In genomic region chr5:18013196-18013595, GRCm38 (mm10) we compare ENCODE assay signal across 21 mouse cellular contexts. TPM values are rescaled to one million over a fixed set of nuclear protein-coding genes. Genes with fewer than 3 reads are reported as not detected.
A peak's percentile ranks its signal among the peaks of the same experiment; 100 is the strongest.
DNase-seq lines count a peak whose midpoint lies in the region; ATAC-seq and TF ChIP-seq lines count a peak whose summit lies in the region.
"Had no signal": no experiment of that assay in that cellular context is flagged by ENCODE, and none has a peak within 500 bp of the region (broad histone marks: within the 10 kb centered on the region; RNA-seq: fewer than 3 reads in every experiment).

No protein-coding gene starts in this region.

- H3K4me2 ChIP-seq in CH12.LX (ENCODE audit: insufficient read depth, low read depth, poor library complexity, severe bottlenecking), result no peak overlapping the region
- H3K4me2 ChIP-seq: embryonic facial prominence, embryonic 15.5 days; heart, embryonic 12.5 days; hindbrain, embryonic 15.5 days had no signal

- H3K36me3 ChIP-seq in CH12.LX (replicated peaks in 1 of 2; ENCODE audit: control insufficient read depth in 1 of 2, insufficient read depth in 1 of 2, low read length in 1 of 2), result no peaks in the 10 kb centered on the region
- H3K36me3 ChIP-seq: embryonic facial prominence, embryonic 15.5 days; forebrain, embryonic 10.5 days; heart, embryonic 12.5 days; hindbrain, embryonic 15.5 days had no signal

- dilution Hi-C loops in CH12.LX (cut with MboI; ENCODE audit: extremely low pct_ligation_motif_present, extremely low pct_unique_long_range_greater_than_20kb, low sequenced_read_pairs), result no loop called here

- DNase-seq in CH12.LX (ENCODE audit: extremely low read depth), result peak; percentile 65
- peak; percentile 18 for DNase-seq in MEL-GATA-1-ER (ENCODE audit: extremely low read depth, low read depth)
- DNase-seq in right cerebral cortex, postnatal 10 days (ENCODE audit: low spot score in 2 of 2), result no peak
- DNase-seq in left cerebral cortex, postnatal 4 days, result no peak
- DNase-seq in left cerebral cortex, postnatal 10 days (ENCODE audit: extremely low spot score in 1 of 2, low spot score in 2 of 2), result no peak
- no peak for DNase-seq in adrenal gland, postnatal 14 days
- DNase-seq: adrenal gland, postnatal 10 days; B cell, adult 2 months; cerebellum, adult 2 months; cerebellum, postnatal 10 days; embryo, embryonic 11 days; gastrocnemius, postnatal 36 days had no signal

- H3K4me3 ChIP-seq in CH12.LX (replicated peaks in 1 of 3; ENCODE audit: low read depth in 2 of 3, low read length in 2 of 3, poor library complexity in 1 of 3), result no peak overlapping the region
- H3K4me3 ChIP-seq: embryonic facial prominence, embryonic 15.5 days; erythroblast, embryonic 14.5 days; forebrain, embryonic 10.5 days; heart, embryonic 12.5 days; hindbrain, embryonic 15.5 days had no signal

- no peaks in the 10 kb centered on the region for H3K9me3 ChIP-seq in CH12.LX (replicated peaks; ENCODE audit: low read length)
- H3K9me3 ChIP-seq: embryonic facial prominence, embryonic 15.5 days; forebrain, embryonic 10.5 days; heart, embryonic 12.5 days; hindbrain, embryonic 15.5 days had no signal

- no peak for TF ChIP-seq POLR2A in CH12.LX (IDR thresholded peaks at IDR 0.05; ENCODE audit: low read depth, low read length)

- peak; percentile 96 for TF ChIP-seq EP300 in CH12.LX (IDR thresholded peaks at IDR 0.05; ENCODE audit: low read length)

- ATAC-seq in hematopoietic stem cell, adult 5-6 weeks (replicated peaks in 1 of 2; ENCODE audit: insufficient read depth in 1 of 2, low FRiP score in 2 of 2, low TSS enrichment in 1 of 2, low read depth in 1 of 2, poor library complexity in 2 of 2, severe bottlenecking in 2 of 2), result peak; percentile 86 to 89
- 0 out of 2 replicates have a peak, but pooled peaks have one; percentile 14 for ATAC-seq in monocyte, adult 5-6 weeks (replicated peaks; ENCODE audit: insufficient number of reproducible peaks, low FRiP score, low TSS enrichment, poor library complexity, severe bottlenecking)
- ATAC-seq: CD4-positive, CD25-positive, alpha-beta regulatory T cell, adult 4 months; forebrain, embryonic 14.5 days had no signal

- no peak overlapping the region for H3K9ac ChIP-seq in CH12.LX (ENCODE audit: insufficient read depth, low read depth)
- H3K9ac ChIP-seq: embryonic facial prominence, embryonic 15.5 days; heart, embryonic 12.5 days; hindbrain, embryonic 15.5 days had no signal

- intact Hi-C loops in left cerebral cortex, postnatal 4 days (cut with DNase I), result no loop called here
- intact Hi-C loops in left cerebral cortex, postnatal 10 days (cut with DNase I), result no loop called here

- peaks cover 3 to 59% of the 10 kb centered on the region in 2 experiments; a peak in 3 of 4 replicates for H3K4me1 ChIP-seq in CH12.LX (ENCODE audit: control insufficient read depth in 1 of 2, insufficient read depth in 2 of 2)
- H3K4me1 ChIP-seq: embryonic facial prominence, embryonic 15.5 days; heart, embryonic 12.5 days; hindbrain, embryonic 15.5 days had no signal

- no peak for TF ChIP-seq RAD21 in CH12.LX (IDR thresholded peaks at IDR 0.05; ENCODE audit: low read depth, low read length)

- TF ChIP-seq CTCF in CH12.LX (conservative IDR thresholded peaks at IDR 0.05 in 1 of 2, IDR thresholded peaks at IDR 0.05 in 1 of 2; ENCODE audit: low read depth in 2 of 2, low read length in 2 of 2), result no peak

- no peaks in the 10 kb centered on the region for H3K27me3 ChIP-seq in CH12.LX (replicated peaks)
- H3K27me3 ChIP-seq: embryonic facial prominence, embryonic 15.5 days; heart, embryonic 12.5 days; hindbrain, embryonic 15.5 days had no signal

- no peaks in the 10 kb centered on the region for H3K79me2 ChIP-seq in CH12.LX (replicated peaks; ENCODE audit: control insufficient read depth, extremely low read depth, insufficient read depth, poor library complexity, severe bottlenecking)

- in situ Hi-C loops in CH12.LX (cut with MboI; ENCODE audit: low pct_ligation_motif_present, low pct_unique_long_range_greater_than_20kb, low sequenced_read_pairs), result loop anchor here (10.0 kb wide), 1 partner anchor 168 kb away; no protein-coding TSS in a partner anchor

- H3K27ac ChIP-seq in CH12.LX (ENCODE audit: insufficient read depth, low read depth), result no peak overlapping the region
- H3K27ac ChIP-seq: embryonic facial prominence, embryonic 15.5 days; forebrain, embryonic 10.5 days; hindbrain, embryonic 15.5 days had no signal

TF ChIP-seq in CH12.LX, 34 proteins besides CTCF, POLR2A, EP300 and RAD21:
- TF ChIP-seq MXI1 (IDR thresholded peaks at IDR 0.05; ENCODE audit: low read depth, low read length) (no peak), ELF1 (IDR thresholded peaks at IDR 0.05; ENCODE audit: low read depth, low read length) (no peak), KAT2A (IDR thresholded peaks at IDR 0.05; ENCODE audit: insufficient replicate concordance, low read length) (no peak), GABPA (IDR thresholded peaks at IDR 0.05; ENCODE audit: insufficient replicate concordance, low read depth, low read length) (no peak), MAX (IDR thresholded peaks at IDR 0.05; ENCODE audit: low read length) (no peak), JUN (IDR thresholded peaks at IDR 0.05; ENCODE audit: insufficient read depth, low read depth, low read length) (peak; percentile 46), POLR2AphosphoS2 (IDR thresholded peaks at IDR 0.05; ENCODE audit: low read depth, low read length) (no peak), NRF1 (IDR thresholded peaks at IDR 0.05; ENCODE audit: low read depth, low read length) (no peak), MAFK (IDR thresholded peaks at IDR 0.05; ENCODE audit: insufficient replicate concordance, low read length) (no peak), ETS1 (conservative IDR thresholded peaks at IDR 0.05; ENCODE audit: low read depth, low read length) (no peak; the same call in none of the 2 replicates), MEF2A (IDR thresholded peaks at IDR 0.05; ENCODE audit: borderline replicate concordance, low read depth, low read length) (no peak), HCFC1 (IDR thresholded peaks at IDR 0.05; ENCODE audit: low read depth, low read length) (no peak), MYC (IDR thresholded peaks at IDR 0.05; ENCODE audit: low read depth, low read length) (no peak), USF2 (conservative IDR thresholded peaks at IDR 0.05; ENCODE audit: low read depth, low read length) (no peak), IRF4 (IDR thresholded peaks at IDR 0.05; ENCODE audit: low read depth, low read length) (peak; percentile 69), ZNF384 (IDR thresholded peaks at IDR 0.05; ENCODE audit: low read depth, low read length) (peak; percentile 80), CHD1 (IDR thresholded peaks at IDR 0.05; ENCODE audit: low read depth, low read length) (no peak), NELFE (IDR thresholded peaks at IDR 0.05; ENCODE audit: low read depth, low read length) (no peak), ZMIZ1 (IDR thresholded peaks at IDR 0.05; ENCODE audit: low read depth, low read length) (no peak), E2F4 (IDR thresholded peaks at IDR 0.05; ENCODE audit: insufficient replicate concordance, low read depth, low read length) (no peak), MAZ (IDR thresholded peaks at IDR 0.05; ENCODE audit: low read depth, low read length) (no peak), SIN3A (IDR thresholded peaks at IDR 0.05; ENCODE audit: low read length) (no peak), TCF12 (IDR thresholded peaks at IDR 0.05; ENCODE audit: low read depth, low read length) (peak; percentile 70; the same call in 1 of the 2 replicates), JUND (conservative IDR thresholded peaks at IDR 0.05; ENCODE audit: low read depth, low read length) (peak; percentile 87), ZC3H11A (IDR thresholded peaks at IDR 0.05; ENCODE audit: low read depth, low read length) (no peak), UBTF (IDR thresholded peaks at IDR 0.05; ENCODE audit: low read depth, low read length) (no peak), CHD2 (IDR thresholded peaks at IDR 0.05; ENCODE audit: low read length) (no peak), SMC3 (IDR thresholded peaks at IDR 0.05; ENCODE audit: low read depth, low read length) (no peak), RCOR1 (conservative IDR thresholded peaks at IDR 0.05; ENCODE audit: low read depth, low read length) (no peak; the same call in 1 of the 2 replicates), USF1 (IDR thresholded peaks at IDR 0.05; ENCODE audit: low read depth, low read length) (no peak), BHLHE40 (IDR thresholded peaks at IDR 0.05; ENCODE audit: low read depth, low read length) (peak; percentile 41; the same call in 1 of the 2 replicates), ZKSCAN1 (IDR thresholded peaks at IDR 0.05; ENCODE audit: borderline replicate concordance, low read depth, low read length) (no peak), TBP (conservative IDR thresholded peaks at IDR 0.05; ENCODE audit: low read depth, low read length) (no peak)

RNA-seq across cellular contexts. Expression of gene Gnat3, which starts 50.8 kb away (rescaled TPM):
- total RNA-seq in CH12.LX (2012; rRNA removed) (0.51 and 0.97 TPM in 2 replicates), CH12.LX (2014; rRNA removed) (0.74 and 1.2 TPM in 2 replicates)
- 0.57 and 0.65 TPM in 2 replicates for polyA plus RNA-seq in CH12.LX (2012; ENCODE audit: insufficient read length, low read depth)
- total RNA-seq in hematopoietic stem cell, adult 5-6 weeks (2017), result not detected in 2 replicates
- total RNA-seq in monocyte, adult 5-6 weeks (2017), result not detected in 3 replicates
- not detected for total RNA-seq in left cerebral cortex, postnatal 4 days (2021)
- total RNA-seq in left cerebral cortex, postnatal 10 days (2021), result not detected
- total RNA-seq in adrenal gland, postnatal 14 days (2021), result 0.26 TPM in 1 of 2 replicates, not detected in the other
- total RNA-seq: gastrocnemius, postnatal 36 days had no signal
- polyA plus RNA-seq: CD4-positive, CD25-positive, alpha-beta regulatory T cell, adult 4 months; cerebellum, adult 2 months; embryonic facial prominence, embryonic 15.5 days; erythroblast, embryonic 14.5 days; forebrain, embryonic 10.5 days; forebrain, embryonic 14.5 days; heart, embryonic 12.5 days; hindbrain, embryonic 15.5 days had no signal

Comparison
In these comparisons a context has a peak if more than half of its experiments do, and no peak if none do; other contexts are left out.
1. DNase-seq: peak in CH12.LX (single experiment) and MEL-GATA-1-ER (single experiment); none in right cerebral cortex, postnatal 10 days (0 of 2), left cerebral cortex, postnatal 4 days (single experiment), left cerebral cortex, postnatal 10 days (0 of 2) and adrenal gland, postnatal 14 days (single experiment).